Mouse (Mus musculus) kidney, adult 18-20 months (tissue): Measurements from ENCODE around the gene Wars.
A peak's percentile ranks its signal among the peaks of the same experiment; 100 is the strongest.

ENCODE experiments used
- DNase-seq: peaks from one replicate; pipeline ENCODE4 v3.0.0; 2021

The Wars gene

DNA sequence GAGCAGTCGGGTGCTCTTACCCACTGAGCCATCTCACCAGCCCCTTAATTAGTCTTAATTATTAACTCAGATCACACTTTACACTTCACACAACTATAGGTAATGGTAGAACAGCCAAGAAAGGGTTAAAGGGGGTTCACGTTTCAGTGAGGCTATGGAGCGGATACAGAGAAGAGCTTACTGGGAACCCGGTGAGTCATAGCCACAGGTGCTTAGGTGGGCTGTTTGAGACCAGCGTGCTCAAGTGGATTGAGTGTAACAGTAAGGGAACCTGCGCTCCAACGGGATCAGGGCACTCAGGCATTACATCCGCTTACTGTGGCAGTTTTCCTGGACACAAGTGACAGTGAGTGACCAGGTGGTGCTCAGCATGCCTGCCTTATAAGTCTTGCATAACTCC is 70.9 kb downstream of the Wars start:
- no peak for DNase-seq

DNA sequence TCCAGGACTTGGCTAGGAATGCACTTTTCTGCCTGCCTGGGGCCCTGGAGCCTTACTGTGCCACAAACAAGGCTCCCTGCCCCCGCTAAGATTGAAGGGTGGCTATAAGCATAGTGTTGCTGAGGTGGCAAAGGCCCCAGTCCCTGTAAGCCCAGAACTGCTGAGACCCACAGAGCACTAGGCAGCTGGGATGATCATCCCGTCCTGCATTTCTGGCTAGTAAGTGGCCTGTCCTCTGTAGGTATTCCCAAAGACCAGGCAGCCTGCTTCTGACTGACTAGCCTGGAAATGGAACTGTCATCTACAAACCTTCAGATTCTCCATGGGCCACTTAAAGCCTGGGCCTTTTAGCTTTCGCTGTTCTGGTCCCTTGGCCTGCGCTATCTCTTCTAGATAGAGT is 73.5 kb downstream of the Wars start:
- no peak for DNase-seq

DNA sequence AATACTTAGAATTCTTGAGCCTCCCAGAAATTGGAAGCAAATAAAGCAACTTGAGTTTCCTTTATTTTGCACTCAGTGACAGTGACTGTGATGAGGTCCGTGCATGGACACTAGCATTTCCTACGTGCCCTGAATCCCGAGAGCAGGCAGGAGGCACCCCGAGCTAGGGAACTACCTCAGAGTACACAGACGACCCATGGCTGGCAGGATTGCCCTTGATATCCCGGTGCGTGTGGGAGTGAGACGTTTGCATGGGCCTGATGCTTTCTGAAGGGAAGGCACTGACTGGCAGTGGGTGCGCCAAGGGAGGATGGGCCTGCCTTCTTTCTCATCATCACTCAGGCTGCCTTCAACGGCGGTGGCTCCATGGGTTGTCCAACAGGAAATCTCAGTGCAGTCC is 77.4 kb downstream of the Wars start:
- no peak for DNase-seq

DNA sequence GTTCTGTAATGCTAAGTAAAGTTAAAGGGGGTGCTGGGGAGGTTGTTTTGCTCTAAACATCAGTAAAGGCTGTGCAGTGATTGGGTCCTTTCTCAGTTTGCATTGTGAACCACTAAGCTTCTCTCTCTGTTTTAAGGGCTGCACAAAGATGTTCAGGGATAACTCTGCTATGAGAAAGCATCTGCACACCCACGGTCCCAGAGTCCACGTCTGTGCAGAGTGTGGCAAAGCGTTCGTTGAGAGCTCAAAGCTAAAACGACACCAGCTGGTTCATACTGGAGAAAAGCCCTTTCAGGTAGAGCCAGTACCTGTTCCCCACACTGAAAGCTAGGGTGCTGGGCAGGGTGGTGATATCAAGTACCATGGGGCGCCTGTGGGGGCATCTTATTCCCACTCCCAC is 79.5 kb downstream of the Wars start:
- no peak for DNase-seq

DNA sequence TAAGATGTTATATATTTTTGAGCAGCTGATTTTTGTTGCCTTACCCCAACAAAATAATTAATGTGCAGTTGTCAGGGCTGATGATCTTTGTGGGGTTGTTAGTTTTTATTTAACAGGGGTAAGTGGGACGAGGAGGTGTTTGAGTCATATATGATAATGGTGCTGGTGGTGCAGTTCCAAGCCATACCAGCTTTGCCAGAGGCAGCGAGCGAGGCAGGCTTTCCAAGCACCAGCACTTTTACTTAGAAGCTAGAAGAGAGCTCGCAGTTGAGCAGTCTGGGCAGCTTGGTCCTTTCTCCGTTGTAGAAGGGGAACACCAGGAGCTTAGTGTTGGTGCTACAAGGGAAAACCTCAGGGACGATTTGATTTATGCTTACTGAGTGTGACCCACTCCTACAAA is 81.5 kb downstream of the Wars start:
- DNase-seq: no peak

DNA sequence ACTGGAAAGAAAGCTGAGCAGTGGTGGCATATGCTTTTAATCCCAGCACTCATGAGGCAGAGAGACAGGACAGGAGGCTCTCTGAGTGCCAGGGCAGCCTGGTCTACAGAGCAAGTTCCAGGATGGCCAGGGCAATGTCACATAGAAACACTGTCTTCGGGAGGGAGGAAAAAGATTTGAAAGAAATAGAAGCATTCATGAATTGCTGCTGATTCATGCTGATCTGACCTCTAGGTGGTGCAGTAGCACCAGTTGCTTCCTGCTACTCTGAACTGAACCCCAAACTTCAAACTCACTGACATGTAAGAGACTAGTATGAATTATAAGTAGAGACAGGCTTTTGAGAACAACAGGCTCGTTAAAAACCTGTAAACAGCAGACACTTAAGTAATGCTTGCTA is 82.8 kb downstream of the Wars start:
- DNase-seq: peak; percentile 35

DNA sequence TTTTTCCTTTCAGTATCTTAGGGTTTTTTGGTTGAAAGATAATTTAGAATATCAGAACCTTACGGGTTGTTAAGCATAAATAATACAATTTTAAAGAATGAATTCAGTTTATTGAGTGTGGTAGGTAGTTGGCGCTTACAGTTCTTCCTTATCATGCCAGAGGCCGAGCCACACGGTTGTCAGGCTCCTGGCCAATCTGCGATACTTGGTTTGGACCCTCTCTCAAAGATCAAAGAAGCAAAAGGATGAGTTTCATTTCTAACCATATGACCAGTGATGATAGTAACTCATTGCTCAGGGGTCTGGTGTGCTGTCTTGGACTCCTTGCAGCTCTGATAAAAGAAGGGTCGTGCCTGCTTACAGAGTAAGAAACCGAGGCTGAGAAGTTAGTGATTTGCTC is 83.7 kb downstream of the Wars start:
- no peak for DNase-seq
